Mouse (Mus musculus): ENCODE measurements around the gene Trmt2a. TPM values are rescaled to one million over a fixed set of nuclear protein-coding genes. Genes with fewer than 3 reads are reported as not detected.

Trmt2a gene
- 10 to 100 TPM; 55.2 to 69.1 (median 57.6) TPM for total RNA-seq (2022)

DNA sequence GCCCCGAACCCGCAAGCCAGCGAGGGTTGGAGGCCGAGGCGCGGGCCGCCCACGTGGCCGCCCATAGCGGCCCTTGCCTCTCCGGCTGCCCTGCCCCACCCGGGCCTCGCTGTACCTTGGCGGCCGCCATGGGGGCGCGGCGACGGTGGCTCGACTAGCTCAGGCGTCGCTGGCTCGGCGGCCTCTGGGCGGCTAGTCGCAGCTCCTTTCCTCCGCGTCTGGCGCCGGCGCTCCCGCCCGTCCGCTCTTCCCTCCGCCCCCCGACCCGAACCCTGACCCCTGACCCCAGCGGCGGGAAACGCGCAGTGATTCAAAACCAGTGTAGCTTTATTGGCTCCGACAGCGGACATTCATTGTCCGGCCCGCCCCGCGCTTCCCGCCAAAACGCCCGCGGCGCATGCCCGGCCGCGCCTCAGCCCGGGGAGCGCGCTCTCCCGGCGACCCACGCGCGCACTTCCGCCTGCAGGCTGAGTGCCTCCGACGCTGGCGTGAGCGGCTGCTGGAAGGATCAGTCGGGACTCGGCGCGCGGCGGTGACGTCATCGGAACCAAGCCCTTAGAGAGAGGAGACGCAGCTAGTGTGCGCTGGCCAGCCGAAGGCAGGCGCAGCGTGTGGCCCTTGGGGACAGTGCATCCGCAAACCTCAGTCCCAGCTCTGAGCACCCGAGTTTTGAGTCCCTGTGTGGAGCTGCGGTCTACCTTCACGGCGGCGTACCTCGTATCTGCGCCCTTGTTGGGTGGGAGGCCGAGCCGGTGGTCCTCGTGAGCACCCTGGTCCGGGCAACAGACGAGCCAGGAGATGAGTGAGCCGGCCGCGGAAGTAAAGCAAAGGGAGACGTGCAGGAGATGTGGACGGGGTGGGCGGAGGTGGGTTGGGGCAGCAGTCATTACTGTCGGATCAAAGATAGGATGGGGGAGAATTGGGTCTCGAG, at the start of gene Trmt2a, which contains the start of gene Ranbp1:
TSS of gene Trmt2a (plus strand) at position 247 of the 931 bp plus-strand sequence.
TSS of gene Ranbp1 (minus strand) at position 300 of the 931 bp plus-strand sequence.
- DNase-seq (ENCODE audit: low spot score in 2 of 2) = peak; percentile 98

DNA sequence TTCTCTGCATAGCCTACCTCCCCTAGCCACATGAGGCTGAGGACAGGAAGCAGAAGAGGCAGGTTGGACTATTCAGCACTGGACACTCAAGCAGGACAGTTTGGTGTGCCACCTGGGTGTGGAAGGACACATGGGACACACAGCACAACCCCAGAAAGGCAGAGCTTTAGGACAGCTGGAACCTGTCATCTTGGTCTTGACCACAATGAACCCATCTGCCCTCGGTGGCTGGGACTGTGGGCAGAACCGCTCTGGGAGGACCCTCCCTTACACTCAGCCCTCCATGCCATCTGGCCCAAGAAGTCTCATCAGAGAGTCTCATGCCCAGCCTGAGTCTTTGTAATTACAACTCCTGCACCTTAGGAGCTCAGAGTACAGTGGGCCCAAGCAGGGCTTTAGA, 48.4 kb upstream of the Trmt2a start:
- DNase-seq (ENCODE audit: low spot score in 2 of 2) = no peak

DNA sequence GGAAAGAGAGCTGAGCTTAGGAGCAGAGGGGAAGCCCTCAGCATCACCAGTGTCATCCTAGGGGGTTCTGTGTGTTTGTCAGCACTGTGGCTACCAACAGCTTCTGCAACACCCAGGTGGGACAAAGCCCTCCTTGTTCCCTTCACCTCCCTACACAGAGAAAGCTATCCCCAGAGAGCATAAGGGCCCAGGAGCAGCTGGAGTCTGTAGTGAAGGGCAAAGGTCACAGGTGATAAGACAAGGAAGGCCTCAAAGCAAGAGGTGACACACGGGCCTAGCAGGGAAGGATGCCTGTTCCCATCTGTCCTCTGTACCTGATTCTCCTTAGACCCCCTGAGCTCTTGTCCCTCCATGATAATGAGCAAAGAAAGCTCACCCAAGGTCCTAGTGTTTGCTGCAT, 46.9 kb upstream of the Trmt2a start:
- DNase-seq (ENCODE audit: low spot score in 2 of 2) = no peak

DNA sequence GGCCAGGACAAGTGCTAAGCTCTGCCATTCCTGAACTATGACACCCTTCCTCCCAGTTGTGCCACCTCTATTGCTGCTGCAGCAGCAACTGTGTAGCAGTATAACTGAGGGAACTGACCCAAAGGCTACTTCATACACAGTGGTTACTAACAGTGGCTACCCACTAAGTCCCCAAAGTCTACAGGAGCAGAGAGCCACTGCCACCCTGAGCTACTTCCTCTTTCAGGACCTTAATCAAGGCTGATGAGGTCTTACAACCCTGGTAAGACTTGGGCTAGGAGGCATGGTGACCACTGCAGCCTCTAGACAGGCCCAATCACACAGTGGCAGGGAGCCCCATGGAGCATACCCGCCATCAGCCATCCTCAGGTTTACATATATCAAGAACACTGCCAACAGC, 46.4 kb upstream of the Trmt2a start:
- DNase-seq (ENCODE audit: low spot score in 2 of 2) = no peak

DNA sequence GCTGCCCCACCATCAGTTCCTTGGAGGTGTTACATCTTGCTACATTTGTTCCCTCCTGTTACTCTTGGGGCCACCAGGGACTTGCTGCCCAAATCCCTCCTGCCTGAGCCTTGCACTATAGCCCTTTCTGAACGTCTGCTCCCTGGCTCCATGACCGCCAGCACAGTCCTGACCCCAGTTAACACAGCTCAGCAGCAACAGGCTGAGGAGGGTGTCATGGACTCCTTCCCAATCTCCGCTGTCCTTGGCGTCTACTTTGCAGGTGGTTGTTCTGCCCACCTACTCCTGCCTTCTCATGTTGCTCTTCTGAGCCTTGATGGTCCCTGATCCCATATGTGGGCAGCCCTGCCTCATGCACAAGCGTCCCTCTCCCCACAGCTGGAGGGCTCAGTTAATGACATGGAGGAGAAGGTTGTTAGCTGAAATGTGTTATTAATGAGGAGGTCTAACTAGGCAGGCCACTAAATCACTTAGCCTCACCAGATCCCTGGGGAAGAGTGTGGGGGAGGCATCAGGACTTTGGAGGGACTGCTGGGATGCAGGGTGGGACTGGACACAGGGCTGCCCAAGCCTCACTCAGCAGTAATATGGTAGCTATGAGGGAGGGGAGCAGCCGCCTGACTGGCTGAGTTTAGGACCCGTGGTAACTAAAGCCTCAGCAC, 44.9 kb upstream of the Trmt2a start:
- no peak for DNase-seq (ENCODE audit: low spot score in 2 of 2)

DNA sequence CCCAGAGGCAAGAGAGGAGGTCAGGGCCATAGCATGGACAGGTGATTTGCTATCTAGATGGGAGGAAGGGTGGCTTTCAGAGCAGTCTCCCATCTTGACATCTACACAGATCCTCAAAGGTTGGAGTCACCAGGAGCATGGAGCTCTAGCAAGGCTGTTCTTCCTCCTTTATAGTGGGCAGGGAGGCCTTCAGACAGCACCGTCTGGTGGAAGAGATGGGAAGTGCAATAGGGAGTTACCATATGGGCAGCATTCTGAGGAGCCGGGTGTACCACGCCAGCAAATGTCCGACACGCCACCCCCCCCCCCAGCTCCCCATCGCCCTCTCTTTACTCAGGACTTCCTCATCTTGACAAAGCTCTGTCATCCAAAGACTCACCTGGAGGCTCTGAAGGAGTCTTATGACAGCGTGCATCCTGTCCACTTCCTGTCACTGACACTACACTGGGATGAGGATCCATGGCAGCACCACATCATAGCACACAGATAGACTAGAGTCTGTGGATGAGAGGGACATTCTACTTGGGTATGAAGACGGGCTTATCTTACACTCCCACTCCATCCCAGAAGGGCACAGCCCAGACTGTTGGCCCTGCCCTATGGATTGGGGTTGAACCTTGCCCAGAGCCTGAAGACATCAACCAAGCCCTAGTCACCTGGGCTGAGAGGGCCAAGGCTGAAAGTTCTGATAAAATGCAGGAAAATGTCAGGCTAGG, 37.6 kb upstream of the Trmt2a start:
- DNase-seq (ENCODE audit: low spot score in 2 of 2) = peak in 1 of 2 experiments; percentile 83

DNA sequence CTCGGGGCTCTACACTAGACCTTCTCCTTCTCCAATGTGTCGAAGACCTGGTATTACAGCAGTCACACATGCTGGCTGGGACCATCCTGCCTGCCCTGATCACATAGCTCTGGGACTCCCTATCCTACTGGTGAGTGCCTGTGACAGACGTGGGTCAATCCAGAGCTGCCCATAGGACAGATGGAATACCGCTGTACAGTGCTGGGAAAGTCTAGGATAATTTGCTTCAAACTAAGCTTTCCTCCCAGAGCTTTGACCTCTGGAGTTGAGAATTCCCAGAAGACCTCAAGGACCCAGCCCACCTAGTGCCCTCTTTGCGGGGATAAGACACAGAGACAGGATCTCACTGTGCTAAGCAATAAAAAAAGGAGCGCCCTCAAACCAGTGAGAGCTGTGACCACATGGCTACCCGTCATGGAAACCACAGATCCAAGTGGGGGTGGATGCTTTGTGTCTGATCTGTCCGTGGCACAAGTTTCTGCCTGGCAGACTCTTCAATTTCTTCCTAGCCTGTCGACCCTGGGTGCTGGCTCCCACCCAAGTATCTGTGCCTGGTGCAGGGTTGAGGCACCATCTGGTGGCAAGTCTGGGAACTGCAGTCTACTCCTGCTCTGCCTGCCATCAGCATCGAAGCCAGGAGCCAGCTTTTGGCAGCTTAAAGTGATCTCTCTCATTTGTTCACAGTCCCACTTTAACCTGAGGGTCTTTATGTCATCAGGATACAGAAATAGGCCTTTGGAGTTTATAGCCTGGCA, 36.9 kb upstream of the Trmt2a start:
- peak; percentile 84 to 95 for DNase-seq (ENCODE audit: low spot score in 2 of 2)

DNA sequence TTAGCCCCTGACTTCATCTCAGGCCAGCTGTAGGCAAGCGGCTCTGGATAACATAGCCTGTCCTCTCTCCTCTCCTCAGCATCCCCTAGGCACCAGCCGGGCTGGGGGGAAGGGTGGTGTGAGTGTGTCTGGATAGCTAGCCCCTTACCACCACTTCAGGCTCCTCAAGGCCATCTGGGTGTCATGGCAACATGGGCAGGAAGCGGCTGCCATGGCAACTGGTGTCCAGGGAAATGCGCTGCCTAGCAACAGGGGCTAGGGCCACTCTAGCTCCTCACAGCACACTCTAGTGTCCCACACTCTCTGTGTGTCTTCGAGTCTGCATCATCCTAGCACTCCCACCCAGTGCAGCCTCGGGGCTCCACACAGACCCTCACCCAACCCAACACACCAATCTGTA, 34.8 kb upstream of the Trmt2a start:
- DNase-seq (ENCODE audit: low spot score in 2 of 2) = peak; percentile 74 to 81

DNA sequence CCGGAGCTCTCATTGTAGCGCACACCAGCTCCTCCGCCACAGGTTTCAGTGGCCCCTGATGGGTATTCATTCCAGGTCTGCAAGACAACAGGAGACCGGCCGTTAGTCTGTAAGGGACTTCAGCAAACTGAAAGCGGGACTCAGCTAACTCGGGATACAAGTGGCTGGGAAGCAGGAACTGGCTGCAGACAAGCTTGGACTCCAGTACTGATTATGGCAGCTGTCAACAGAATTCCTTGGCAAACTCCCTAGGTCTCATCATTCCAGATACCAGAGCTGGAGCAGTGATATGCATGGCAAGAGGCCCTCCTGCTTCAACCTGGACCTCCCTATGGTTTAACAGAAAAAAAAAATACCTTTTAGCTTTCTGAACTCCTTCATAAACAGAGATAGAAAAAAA, 33.6 kb upstream of the Trmt2a start:
- DNase-seq (ENCODE audit: low spot score in 2 of 2) = no peak

DNA sequence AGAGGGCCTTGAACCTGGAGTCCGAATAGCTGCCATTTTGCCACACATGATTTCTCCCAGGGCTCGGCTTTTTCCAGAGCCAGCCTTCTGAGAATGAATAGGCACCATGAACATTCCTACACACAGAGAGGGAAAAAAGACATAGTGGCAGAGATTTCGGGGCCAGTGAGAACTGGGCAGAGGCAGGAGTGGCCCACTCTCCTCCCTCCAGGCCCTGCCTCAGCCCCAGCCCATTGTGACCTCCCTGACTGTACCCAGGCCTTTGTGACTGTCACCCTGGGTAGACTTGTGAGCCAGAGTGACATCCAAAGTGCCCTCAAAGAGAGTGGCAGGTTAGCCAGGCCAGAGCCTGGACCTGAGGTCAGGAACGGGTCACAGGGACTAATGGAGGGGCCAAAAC, 30.9 kb upstream of the Trmt2a start, which contains the start of gene Ccdc188:
TSS of gene Ccdc188 (plus strand) at position 301 of the 400 bp plus-strand sequence.
- DNase-seq (ENCODE audit: low spot score in 2 of 2) = no peak

DNA sequence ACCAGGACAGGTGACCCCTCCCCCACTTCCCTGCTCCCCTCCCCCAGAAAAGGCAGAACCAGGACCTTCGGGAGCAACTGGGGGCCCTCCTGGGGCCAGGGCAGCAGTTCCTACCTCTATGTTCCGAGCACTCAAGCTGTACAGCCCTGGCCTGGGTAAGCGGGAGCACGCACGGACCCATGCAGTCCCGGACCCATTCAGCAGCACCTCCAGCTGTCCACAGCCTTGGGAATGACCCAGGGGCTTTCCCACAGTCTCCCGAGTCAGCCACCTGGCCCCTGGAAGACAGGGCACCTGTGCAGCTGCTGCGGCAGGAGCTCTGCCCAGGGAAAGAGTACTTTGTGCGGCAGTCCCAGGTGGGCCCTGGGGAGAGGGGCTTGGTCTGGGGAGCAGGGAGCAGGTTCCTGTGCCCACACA, 29.9 kb upstream of the Trmt2a start:
- no peak for DNase-seq (ENCODE audit: low spot score in 2 of 2)

DNA sequence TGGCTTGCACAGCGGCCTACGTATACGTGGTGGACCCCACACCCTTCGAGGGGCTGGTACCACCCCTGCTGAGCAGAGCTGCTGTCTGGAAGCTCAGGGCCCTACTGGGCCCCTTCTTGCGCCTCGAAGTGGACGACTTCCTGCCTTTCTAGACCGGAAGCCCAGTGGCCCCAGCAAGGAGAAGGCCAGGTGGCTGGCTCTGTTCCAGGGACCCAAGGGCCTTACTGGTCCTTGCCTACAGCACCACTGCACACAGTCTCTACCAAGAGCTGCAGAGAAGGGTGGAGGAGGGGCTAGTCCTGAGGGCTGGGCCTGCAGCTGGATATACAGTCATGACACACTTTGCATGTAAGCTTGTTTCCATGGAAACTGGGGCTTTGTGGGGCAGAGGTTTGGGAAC, 28.5 kb upstream of the Trmt2a start:
- DNase-seq (ENCODE audit: low spot score in 2 of 2) = no peak

DNA sequence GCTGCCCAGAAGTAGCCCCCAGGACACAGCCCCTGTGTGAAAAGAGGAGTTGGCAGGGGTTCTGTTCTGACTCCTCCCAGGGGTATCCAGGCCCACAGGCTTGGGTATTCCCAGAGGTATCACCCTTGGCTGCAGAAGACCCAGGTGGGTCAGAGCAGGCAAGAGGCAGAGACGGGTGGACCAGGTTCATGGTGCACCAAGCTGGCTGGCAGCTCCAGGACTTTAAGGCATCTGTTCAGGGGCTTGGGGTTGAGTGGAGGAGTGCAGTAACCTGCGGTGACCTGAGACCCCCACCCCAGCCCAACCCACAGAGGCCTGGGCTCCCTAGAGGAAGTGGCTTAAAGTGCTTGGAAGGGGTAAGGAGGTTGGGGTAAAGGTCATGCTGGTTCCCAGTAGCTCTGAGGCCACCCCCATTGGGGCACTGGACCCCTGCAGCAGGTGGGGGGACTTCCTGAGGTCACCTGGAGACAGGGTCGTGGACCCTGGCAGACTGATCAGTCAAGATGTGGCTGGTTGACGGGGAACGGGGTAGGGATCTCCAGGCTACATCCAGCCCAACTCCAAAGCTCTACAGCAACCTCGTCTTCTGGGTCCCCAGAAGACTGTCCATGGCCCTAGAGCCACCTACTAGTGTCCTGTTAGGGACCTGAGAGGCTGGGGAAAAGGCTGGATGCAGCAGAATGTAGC, 27.5 kb upstream of the Trmt2a start:
- DNase-seq (ENCODE audit: low spot score in 2 of 2) = no peak

DNA sequence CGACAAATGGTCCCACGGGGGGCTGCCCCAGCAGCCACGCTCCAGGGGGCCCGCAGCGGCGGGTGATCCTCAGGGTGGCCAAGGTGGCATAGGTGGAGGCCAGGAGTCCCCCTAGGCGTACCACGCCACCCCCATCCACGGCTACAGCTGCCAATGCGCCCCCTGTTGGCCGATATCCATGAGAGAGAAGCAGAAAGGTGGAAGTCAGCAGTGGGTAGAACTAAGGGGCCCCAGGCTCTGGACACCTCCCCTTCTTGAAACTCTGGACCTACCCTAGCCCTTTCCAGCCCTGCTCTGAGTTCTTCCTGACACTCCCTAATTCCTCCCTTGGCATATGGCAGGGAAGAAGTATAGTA, 27.0 kb upstream of the Trmt2a start:
- no peak for DNase-seq (ENCODE audit: low spot score in 2 of 2)

DNA sequence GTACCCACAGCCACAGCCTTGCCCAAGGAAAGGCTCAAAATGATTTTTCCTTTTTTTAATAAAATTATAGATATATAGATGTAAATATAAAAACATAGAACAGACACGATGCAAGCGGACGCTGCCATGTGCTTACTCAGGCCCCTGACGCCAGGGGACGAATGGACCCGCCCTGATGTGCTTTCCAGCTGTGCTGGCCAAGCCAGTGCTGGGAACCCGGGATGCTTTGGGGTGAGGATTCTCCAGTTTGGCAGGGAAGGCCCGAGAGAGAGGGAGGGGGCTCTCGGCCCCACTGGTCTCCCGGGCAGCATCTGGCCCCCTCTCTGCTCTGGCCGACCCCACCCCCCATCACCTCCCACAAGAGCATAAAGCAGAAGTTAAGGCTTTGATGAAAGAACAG, 26.3 kb upstream of the Trmt2a start:
- no peak for DNase-seq (ENCODE audit: low spot score in 2 of 2)

DNA sequence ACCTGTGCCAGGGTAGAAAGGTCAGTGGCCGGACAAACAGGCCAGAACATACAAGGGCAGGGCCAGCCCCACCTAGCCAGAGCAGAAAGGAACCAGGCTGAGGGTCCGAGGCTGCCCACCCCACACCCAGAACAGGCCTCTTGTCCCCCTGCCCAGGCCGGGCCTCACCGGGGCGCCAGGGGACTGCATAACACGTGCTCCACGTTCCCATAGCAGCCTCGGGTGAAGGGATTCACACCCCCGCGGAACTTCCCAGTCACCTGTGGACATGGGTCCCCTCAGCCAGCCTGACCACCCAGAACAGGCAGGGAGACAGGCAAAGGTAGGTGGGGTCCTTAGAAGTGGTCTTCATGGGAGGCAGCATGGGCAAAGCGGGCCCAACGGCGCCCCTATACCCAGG, 21.3 kb upstream of the Trmt2a start:
- DNase-seq (ENCODE audit: low spot score in 2 of 2) = no peak

DNA sequence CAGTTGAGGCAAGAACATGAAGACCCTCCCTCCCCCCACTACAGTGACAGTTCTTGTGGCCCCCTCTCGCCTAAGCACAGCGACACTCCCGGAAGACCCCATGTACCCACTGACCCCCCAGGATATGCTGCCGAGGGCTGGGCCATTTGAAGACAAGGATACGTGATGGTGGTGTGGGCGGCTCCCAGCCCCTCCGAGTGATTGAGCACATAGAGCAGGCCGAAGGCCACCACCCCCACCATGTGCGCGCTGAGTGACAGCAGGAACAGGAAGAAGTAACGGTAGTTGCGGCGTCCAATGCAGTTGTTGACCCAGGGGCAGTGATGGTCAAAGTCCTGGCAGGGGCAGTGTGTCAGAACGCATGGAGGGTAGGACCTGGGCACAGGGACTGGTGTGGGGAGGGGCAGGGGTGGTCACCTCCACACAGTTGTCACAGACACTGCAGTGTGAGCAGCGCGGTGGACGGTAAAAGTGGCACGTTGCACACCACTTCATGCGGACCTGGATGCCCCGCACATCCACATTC, 20.5 kb upstream of the Trmt2a start:
- DNase-seq (ENCODE audit: low spot score in 2 of 2) = no peak

DNA sequence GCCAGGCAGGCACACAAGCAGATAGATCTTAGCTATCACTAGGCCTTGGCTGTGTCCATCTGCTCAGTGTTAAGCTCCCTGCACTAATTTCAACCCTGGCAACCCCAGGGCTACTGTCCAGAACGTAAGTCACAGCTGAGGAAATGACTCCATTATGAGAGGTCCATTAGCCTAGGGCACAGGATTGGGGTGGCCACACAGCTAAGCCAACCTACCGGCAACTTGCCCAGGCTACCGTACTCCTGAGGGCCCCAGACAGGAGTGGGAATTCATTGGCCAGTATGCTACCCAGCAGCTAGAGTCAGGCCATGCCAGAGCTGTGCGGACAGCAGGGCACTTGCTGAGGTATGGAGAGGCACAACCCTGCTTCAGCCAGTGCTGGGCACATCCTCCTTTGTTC, 19.6 kb upstream of the Trmt2a start:
- no peak for DNase-seq (ENCODE audit: low spot score in 2 of 2)

DNA sequence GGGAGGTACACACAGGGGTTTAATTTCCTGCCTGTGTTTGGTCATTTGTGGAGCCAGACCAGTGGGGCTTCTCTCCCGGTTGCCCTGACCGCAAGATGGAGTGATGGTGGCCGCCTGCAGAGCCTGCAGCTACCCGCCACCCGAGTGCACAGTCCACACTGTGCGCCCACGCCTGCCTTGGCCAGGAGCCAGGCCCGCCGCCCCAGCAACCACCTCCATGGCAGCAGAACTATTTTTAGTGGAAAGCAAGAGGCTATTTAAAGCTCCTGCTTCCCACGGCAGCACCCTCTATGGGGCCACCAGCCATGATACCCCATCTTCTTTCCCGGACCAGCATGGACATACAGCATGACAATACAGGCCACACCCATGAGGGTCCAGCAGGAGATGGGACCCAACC, 18.9 kb upstream of the Trmt2a start:
- peak; percentile 82 to 85 for DNase-seq (ENCODE audit: low spot score in 2 of 2)

DNA sequence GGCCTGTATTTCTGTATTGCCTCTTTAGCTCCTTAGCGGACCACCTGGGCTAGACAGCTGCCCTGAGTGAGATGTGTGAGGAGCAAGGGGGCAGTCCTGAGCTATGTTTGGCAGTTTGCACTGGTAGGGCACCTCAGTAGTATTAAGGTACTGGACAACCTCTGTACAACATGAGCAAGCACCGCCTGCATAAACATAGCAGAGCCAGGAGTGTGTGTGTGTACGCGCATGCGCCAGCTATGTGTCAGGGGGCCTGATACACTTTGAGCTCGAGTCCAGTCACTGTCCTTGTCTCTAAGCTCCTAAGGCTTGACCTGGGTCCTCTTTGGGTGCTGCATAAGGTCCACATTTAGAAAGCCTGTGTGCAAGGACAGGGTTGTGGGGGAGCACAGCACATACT, 17.9 kb upstream of the Trmt2a start:
- DNase-seq (ENCODE audit: low spot score in 2 of 2) = no peak
